ENCODE assay signal across 24 mouse cellular contexts in the genomic region with DNA sequence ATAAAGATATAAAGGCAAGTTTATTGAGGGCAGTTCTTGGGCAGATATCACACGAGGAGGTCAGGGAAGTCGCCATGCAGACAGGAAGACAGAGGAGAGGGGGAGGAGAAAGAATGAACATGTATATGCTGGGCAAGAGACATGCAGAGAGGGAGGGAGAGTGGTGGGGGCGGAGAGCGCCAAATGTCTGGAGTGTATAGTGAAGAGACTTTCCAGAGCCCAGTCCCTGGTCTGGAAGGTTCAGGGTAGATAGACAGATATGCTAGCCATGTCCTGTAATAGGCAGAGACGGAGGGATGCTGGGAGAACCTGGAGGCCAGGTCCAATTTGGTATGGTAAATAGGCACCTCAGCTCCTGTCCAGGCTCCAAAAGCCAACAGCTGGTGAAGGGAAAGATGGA.
"Had no signal": no experiment of that assay in that cellular context is flagged by ENCODE, and none has a peak within 500 bp of the region (broad histone marks: within the 10 kb centered on the region; RNA-seq: fewer than 3 reads in every experiment).

No protein-coding gene starts in this region.

- H3K4me3 ChIP-seq: gastrocnemius, adult 2 months; heart, adult 2 months; heart, embryonic 10.5 days; heart, embryonic 12.5 days; hindbrain, embryonic 10.5 days; intestine, embryonic 15.5 days; limb, embryonic 10.5 days; limb, embryonic 12.5 days; liver, embryonic 13.5 days; liver, embryonic 15.5 days had no signal

- H3K36me3 ChIP-seq: heart, embryonic 10.5 days; heart, embryonic 12.5 days; hindbrain, embryonic 10.5 days; intestine, embryonic 15.5 days; limb, embryonic 10.5 days; limb, embryonic 12.5 days; liver, embryonic 13.5 days; liver, embryonic 15.5 days had no signal

- H3K27me3 ChIP-seq: heart, embryonic 12.5 days; intestine, embryonic 15.5 days; limb, embryonic 12.5 days; liver, embryonic 13.5 days; liver, embryonic 15.5 days had no signal

- H3K4me1 ChIP-seq: heart, embryonic 12.5 days; hindbrain, embryonic 10.5 days; intestine, embryonic 15.5 days; limb, embryonic 12.5 days; liver, embryonic 13.5 days; liver, embryonic 15.5 days had no signal

- H3K27ac ChIP-seq: gastrocnemius, adult 2 months; heart, adult 2 months; heart, embryonic 10.5 days; hindbrain, embryonic 10.5 days; hindbrain, embryonic 14.5 days; intestine, embryonic 15.5 days; limb, embryonic 10.5 days; limb, embryonic 12.5 days; liver, embryonic 13.5 days; liver, embryonic 15.5 days had no signal

- H3K9ac ChIP-seq: heart, embryonic 12.5 days; hindbrain, embryonic 14.5 days; intestine, embryonic 15.5 days; limb, embryonic 12.5 days; liver, embryonic 13.5 days; liver, embryonic 15.5 days had no signal

- H3K4me2 ChIP-seq: heart, embryonic 12.5 days; hindbrain, embryonic 14.5 days; intestine, embryonic 15.5 days; limb, embryonic 12.5 days; liver, embryonic 11.5 days; liver, embryonic 13.5 days; liver, embryonic 15.5 days had no signal

- H3K9me3 ChIP-seq: heart, embryonic 10.5 days; heart, embryonic 12.5 days; hindbrain, embryonic 10.5 days; intestine, embryonic 15.5 days; limb, embryonic 10.5 days; limb, embryonic 12.5 days; liver, embryonic 13.5 days; liver, embryonic 15.5 days had no signal

- ATAC-seq: hindbrain, embryonic 16.5 days; inflammation-experienced regulatory T-cells, adult 6 months; intestine, embryonic 15.5 days; intestine, postnatal 0 days had no signal

- DNase-seq: gastrocnemius, adult 2 months; gastrocnemius, postnatal 10 days; gastrocnemius, postnatal 25 days; heart, adult 2 months; heart, postnatal 10 days; heart, postnatal 4 days; kidney, adult 8-10 months; kidney, postnatal 10 days; kidney, postnatal 25 days; kidney, postnatal 4 days; liver; liver, embryonic 13.5 days had no signal
